ENCODE assay signal across 8 mouse cellular contexts in genomic region chr11:103016930-103017329, GRCm38 (mm10). TPM values are rescaled to one million over a fixed set of nuclear protein-coding genes. Genes with fewer than 3 reads are reported as not detected.
DNase-seq lines count a peak whose midpoint lies in the region; TF ChIP-seq lines count a peak whose summit lies in the region.

No protein-coding gene starts in this region.

- H3K36me3 ChIP-seq in megakaryocyte, embryonic 14.5 days (replicated peaks; ENCODE audit: low read length), result peaks cover 39% of the 10 kb centered on the region

- no peaks in the 10 kb centered on the region for H3K27me3 ChIP-seq in megakaryocyte, embryonic 14.5 days (replicated peaks)

- H3K4me3 ChIP-seq in gastrocnemius, adult 2 months, result peak overlapping the region; percentile 88
- H3K4me3 ChIP-seq in megakaryocyte, embryonic 14.5 days (replicated peaks), result peak overlapping the region; percentile 93

- no peaks in the 10 kb centered on the region for H3K9me3 ChIP-seq in megakaryocyte, embryonic 14.5 days

- no peak for TF ChIP-seq CTCF in gastrocnemius, adult 2 months (IDR thresholded peaks at IDR 0.05)

- intact Hi-C loops in gastrocnemius, adult 2 months (cut with DNase I), result no loop called here

- peak; percentile 91 for DNase-seq in WW6 (ENCODE audit: low read depth, low spot score)
- DNase-seq in cerebellum, postnatal 4 days (ENCODE audit: low spot score in 2 of 2), result peak; percentile 96 to 99
- peak; percentile 100 for DNase-seq in gastrocnemius, adult 2 months
- peak; percentile 58 for DNase-seq in hindlimb bud, embryonic 11.5 days (ENCODE audit: extremely low spot score, low read depth, low spot score)
- peak; percentile 94 for DNase-seq in left cerebral cortex, adult 8-10 months (ENCODE audit: low spot score in 2 of 2)
- peak; percentile 98 to 99 for DNase-seq in right cerebral cortex, postnatal 10 days (ENCODE audit: low spot score in 2 of 2)
- DNase-seq in urinary bladder, postnatal 25 days (ENCODE audit: low spot score), result peak; percentile 99

- peaks cover 28% of the 10 kb centered on the region for H3K4me1 ChIP-seq in megakaryocyte, embryonic 14.5 days

- H3K27ac ChIP-seq in gastrocnemius, adult 2 months, result peak overlapping the region; percentile 92

RNA-seq across cellular contexts. Expression of gene Nmt1, which starts 11.1 kb away (rescaled TPM):
- 10 to 100 TPM; 43.8 to 51.9 TPM for total RNA-seq in gastrocnemius, adult 2 months (2021)
- total RNA-seq in left cerebral cortex, adult 8-10 months (2022), result 100 to 1,000 TPM; 124 to 149 (median 129) TPM
- polyA plus RNA-seq in megakaryocyte, embryonic 14.5 days (2012; ENCODE audit: insufficient read depth, low replicate concordance), result 5.7 and 17.6 TPM in 2 replicates

RNA-seq across cellular contexts. Expression of gene Dcakd, which starts 11.2 kb away (rescaled TPM):
- total RNA-seq in gastrocnemius, adult 2 months (2021), result 10 to 100 TPM; 12.4 to 25.8 TPM
- 10 to 100 TPM; 36.7 to 45.3 (median 40.8) TPM for total RNA-seq in left cerebral cortex, adult 8-10 months (2022)
- polyA plus RNA-seq in megakaryocyte, embryonic 14.5 days (2012; ENCODE audit: insufficient read depth, low replicate concordance), result 56.4 and 77.6 TPM in 2 replicates

Comparison
In these comparisons a context has a peak if more than half of its experiments do, and no peak if none do; other contexts are left out.
1. Peak in every context shown above with its lines: DNase-seq, H3K4me3 ChIP-seq and H3K27ac ChIP-seq.